Mouse (Mus musculus): ENCODE measurements around the gene Snrnp25. TPM values are rescaled to one million over a fixed set of nuclear protein-coding genes. Genes with fewer than 3 reads are reported as not detected.

The Snrnp25 gene
- polyA plus RNA-seq, 1 experiment from 2014 or later = 49.5 TPM

GRCm38 (mm10) chr11:32187256-32187655 is 18.0 kb upstream of the Snrnp25 start:
- Histone ChIP-seq H3K9me3 (ENCODE audit: control insufficient read depth, low read length) (no peaks in the 10 kb centered on the region), H3K4me3 (ENCODE audit: control insufficient read depth in 1 of 2, insufficient read depth in 1 of 2, low read depth in 1 of 2, low read length in 2 of 2) (no peak overlapping the region), H3K9ac (ENCODE audit: low read length) (no peak overlapping the region), H3K4me2 (ENCODE audit: low read length) (no peak overlapping the region), H3K27me3 (ENCODE audit: control insufficient read depth, insufficient read depth, low read length) (no peaks in the 10 kb centered on the region), H3K4me1 (ENCODE audit: control insufficient read depth in 2 of 2, insufficient read depth in 2 of 2, low read length in 2 of 2) (peaks cover 6% of the 10 kb centered on the region in 2 experiments; a peak in 3 of 4 replicates), H3K36me3 (ENCODE audit: control insufficient read depth, insufficient read depth, low read length) (no peaks in the 10 kb centered on the region), H3K27ac (replicated peaks in 1 of 2; ENCODE audit: control insufficient read depth in 1 of 2, insufficient read depth in 1 of 2, low read depth in 2 of 2, low read length in 2 of 2) (no peak overlapping the region)
- no peak for ATAC-seq (ENCODE audit: insufficient number of reproducible peaks, insufficient read depth, low FRiP score, low read depth)
- WGBS = 86% methylated on average over 4 of the region's 4 CpGs

- Histone ChIP-seq H3K27ac (replicated peaks in 1 of 2; ENCODE audit: control insufficient read depth in 1 of 2, insufficient read depth in 1 of 2, low read depth in 2 of 2, low read length in 2 of 2) (no peak overlapping the region), H3K4me3 (ENCODE audit: control insufficient read depth in 1 of 2, insufficient read depth in 1 of 2, low read depth in 1 of 2, low read length in 2 of 2) (no peak overlapping the region), H3K36me3 (ENCODE audit: control insufficient read depth, insufficient read depth, low read length) (no peaks in the 10 kb centered on the region), H3K4me2 (ENCODE audit: low read length) (no peak overlapping the region), H3K4me1 (ENCODE audit: control insufficient read depth in 2 of 2, insufficient read depth in 2 of 2, low read length in 2 of 2) (peaks cover 6% of the 10 kb centered on the region in 2 experiments; a peak in 3 of 4 replicates), H3K9ac (ENCODE audit: low read length) (no peak overlapping the region), H3K27me3 (ENCODE audit: control insufficient read depth, insufficient read depth, low read length) (no peaks in the 10 kb centered on the region), H3K9me3 (ENCODE audit: control insufficient read depth, low read length) (no peaks in the 10 kb centered on the region)
- 81% methylated on average over 12 of the region's 12 CpGs for WGBS
- no peak for ATAC-seq (ENCODE audit: insufficient number of reproducible peaks, insufficient read depth, low FRiP score, low read depth)
Measured at GRCm38 (mm10) chr11:32188881-32189280, 16.3 kb upstream of the Snrnp25 start.

- no peak for ATAC-seq (ENCODE audit: insufficient number of reproducible peaks, insufficient read depth, low FRiP score, low read depth)
- Histone ChIP-seq H3K9me3 (ENCODE audit: control insufficient read depth, low read length) (no peaks in the 10 kb centered on the region), H3K9ac (ENCODE audit: low read length) (no peak overlapping the region), H3K4me1 (ENCODE audit: control insufficient read depth in 2 of 2, insufficient read depth in 2 of 2, low read length in 2 of 2) (peaks cover 6% of the 10 kb centered on the region in 2 experiments; a peak in 3 of 4 replicates), H3K4me2 (ENCODE audit: low read length) (no peak overlapping the region), H3K36me3 (ENCODE audit: control insufficient read depth, insufficient read depth, low read length) (no peaks in the 10 kb centered on the region), H3K27ac (replicated peaks in 1 of 2; ENCODE audit: control insufficient read depth in 1 of 2, insufficient read depth in 1 of 2, low read depth in 2 of 2, low read length in 2 of 2) (no peak overlapping the region), H3K27me3 (ENCODE audit: control insufficient read depth, insufficient read depth, low read length) (no peaks in the 10 kb centered on the region; the same call in 1 of the 2 replicates), H3K4me3 (ENCODE audit: control insufficient read depth in 1 of 2, insufficient read depth in 1 of 2, low read depth in 1 of 2, low read length in 2 of 2) (no peak overlapping the region)
- 73% methylated on average over 5 of the region's 5 CpGs for WGBS
Measured at GRCm38 (mm10) chr11:32189434-32189833, 15.8 kb upstream of the Snrnp25 start.

GRCm38 (mm10) chr11:32190119-32190518 is 15.1 kb upstream of the Snrnp25 start:
- H3K4me1 ChIP-seq (ENCODE audit: control insufficient read depth in 2 of 2, insufficient read depth in 2 of 2, low read length in 2 of 2) = peaks cover 6% of the 10 kb centered on the region in 2 experiments; a peak in 3 of 4 replicates
- H3K27ac ChIP-seq (replicated peaks in 1 of 2; ENCODE audit: control insufficient read depth in 1 of 2, insufficient read depth in 1 of 2, low read depth in 2 of 2, low read length in 2 of 2) = no peak overlapping the region
- no peaks in the 10 kb centered on the region for H3K36me3 ChIP-seq (ENCODE audit: control insufficient read depth, insufficient read depth, low read length)
- H3K4me2 ChIP-seq (ENCODE audit: low read length) = no peak overlapping the region
- H3K9me3 ChIP-seq (ENCODE audit: control insufficient read depth, low read length) = no peaks in the 10 kb centered on the region
- ATAC-seq (ENCODE audit: insufficient number of reproducible peaks, insufficient read depth, low FRiP score, low read depth) = no peak
- no peak overlapping the region for H3K9ac ChIP-seq (ENCODE audit: low read length)
- H3K4me3 ChIP-seq (ENCODE audit: control insufficient read depth in 1 of 2, insufficient read depth in 1 of 2, low read depth in 1 of 2, low read length in 2 of 2) = no peak overlapping the region
- WGBS = 74% methylated on average over 9 of the region's 9 CpGs
- H3K27me3 ChIP-seq (ENCODE audit: control insufficient read depth, insufficient read depth, low read length) = no peaks in the 10 kb centered on the region; the same call in 1 of the 2 replicates

GRCm38 (mm10) chr11:32190603-32191110 is 14.6 kb upstream of the Snrnp25 start:
- 70% methylated on average over 13 of the region's 13 CpGs for WGBS
- peaks cover 6% of the 10 kb centered on the region in 2 experiments; a peak in 3 of 4 replicates for H3K4me1 ChIP-seq (ENCODE audit: control insufficient read depth in 2 of 2, insufficient read depth in 2 of 2, low read length in 2 of 2)
- no peaks in the 10 kb centered on the region for H3K36me3 ChIP-seq (ENCODE audit: control insufficient read depth, insufficient read depth, low read length)
- no peak for ATAC-seq (ENCODE audit: insufficient number of reproducible peaks, insufficient read depth, low FRiP score, low read depth)
- H3K4me3 ChIP-seq (ENCODE audit: control insufficient read depth in 1 of 2, insufficient read depth in 1 of 2, low read depth in 1 of 2, low read length in 2 of 2) = no peak overlapping the region
- no peak overlapping the region for H3K4me2 ChIP-seq (ENCODE audit: low read length)
- H3K27ac ChIP-seq (replicated peaks in 1 of 2; ENCODE audit: control insufficient read depth in 1 of 2, insufficient read depth in 1 of 2, low read depth in 2 of 2, low read length in 2 of 2) = no peak overlapping the region
- no peaks in the 10 kb centered on the region; the same call in 1 of the 2 replicates for H3K27me3 ChIP-seq (ENCODE audit: control insufficient read depth, insufficient read depth, low read length)
- no peak overlapping the region for H3K9ac ChIP-seq (ENCODE audit: low read length)
- H3K9me3 ChIP-seq (ENCODE audit: control insufficient read depth, low read length) = no peaks in the 10 kb centered on the region

- H3K9ac ChIP-seq (ENCODE audit: low read length) = no peak overlapping the region
- no peaks in the 10 kb centered on the region for H3K36me3 ChIP-seq (ENCODE audit: control insufficient read depth, insufficient read depth, low read length)
- 87% methylated on average over 10 of the region's 10 CpGs for WGBS
- H3K9me3 ChIP-seq (ENCODE audit: control insufficient read depth, low read length) = no peaks in the 10 kb centered on the region
- H3K27ac ChIP-seq (replicated peaks in 1 of 2; ENCODE audit: control insufficient read depth in 1 of 2, insufficient read depth in 1 of 2, low read depth in 2 of 2, low read length in 2 of 2) = no peak overlapping the region
- no peak overlapping the region for H3K4me2 ChIP-seq (ENCODE audit: low read length)
- H3K4me3 ChIP-seq (ENCODE audit: control insufficient read depth in 1 of 2, insufficient read depth in 1 of 2, low read depth in 1 of 2, low read length in 2 of 2) = no peak overlapping the region
- no peaks in the 10 kb centered on the region; the same call in 1 of the 2 replicates for H3K27me3 ChIP-seq (ENCODE audit: control insufficient read depth, insufficient read depth, low read length)
- peaks cover 6% of the 10 kb centered on the region in 2 experiments; a peak in 3 of 4 replicates for H3K4me1 ChIP-seq (ENCODE audit: control insufficient read depth in 2 of 2, insufficient read depth in 2 of 2, low read length in 2 of 2)
- ATAC-seq (ENCODE audit: insufficient number of reproducible peaks, insufficient read depth, low FRiP score, low read depth) = no peak
Measured at GRCm38 (mm10) chr11:32193156-32193555, 12.1 kb upstream of the Snrnp25 start.

- WGBS = 69% methylated on average over 10 of the region's 10 CpGs
- H3K4me2 ChIP-seq (ENCODE audit: low read length) = no peak overlapping the region
- ATAC-seq (ENCODE audit: insufficient number of reproducible peaks, insufficient read depth, low FRiP score, low read depth) = no peak
Measured at GRCm38 (mm10) chr11:32194086-32194485, 11.1 kb upstream of the Snrnp25 start.

GRCm38 (mm10) chr11:32194626-32195025 is 10.6 kb upstream of the Snrnp25 start:
- no peak overlapping the region for H3K27ac ChIP-seq (replicated peaks in 1 of 2; ENCODE audit: control insufficient read depth in 1 of 2, insufficient read depth in 1 of 2, low read depth in 2 of 2, low read length in 2 of 2)
- H3K27me3 ChIP-seq (ENCODE audit: control insufficient read depth, insufficient read depth, low read length) = no peaks in the 10 kb centered on the region; the same call in 1 of the 2 replicates
- ATAC-seq (ENCODE audit: insufficient number of reproducible peaks, insufficient read depth, low FRiP score, low read depth) = no peak
- H3K9me3 ChIP-seq (ENCODE audit: control insufficient read depth, low read length) = no peaks in the 10 kb centered on the region
- no peak overlapping the region for H3K4me3 ChIP-seq (ENCODE audit: control insufficient read depth in 1 of 2, insufficient read depth in 1 of 2, low read depth in 1 of 2, low read length in 2 of 2)
- no peaks in the 10 kb centered on the region for H3K36me3 ChIP-seq (ENCODE audit: control insufficient read depth, insufficient read depth, low read length)
- H3K9ac ChIP-seq (ENCODE audit: low read length) = no peak overlapping the region
- H3K4me1 ChIP-seq (ENCODE audit: control insufficient read depth in 2 of 2, insufficient read depth in 2 of 2, low read length in 2 of 2) = peaks cover 6% of the 10 kb centered on the region in 2 experiments; a peak in 3 of 4 replicates
- H3K4me2 ChIP-seq (ENCODE audit: low read length) = no peak overlapping the region
- whole genome bisulfite sequencing = 83% methylated on average over 5 of the region's 5 CpGs

More at GRCm38 (mm10) chr11:32194086-32194485, 11.1 kb upstream of the Snrnp25 start:
- no peak overlapping the region for H3K27ac ChIP-seq (replicated peaks in 1 of 2; ENCODE audit: control insufficient read depth in 1 of 2, insufficient read depth in 1 of 2, low read depth in 2 of 2, low read length in 2 of 2)
- no peaks in the 10 kb centered on the region for H3K9me3 ChIP-seq (ENCODE audit: control insufficient read depth, low read length)
- peaks cover 6% of the 10 kb centered on the region in 2 experiments; a peak in 3 of 4 replicates for H3K4me1 ChIP-seq (ENCODE audit: control insufficient read depth in 2 of 2, insufficient read depth in 2 of 2, low read length in 2 of 2)
- H3K4me3 ChIP-seq (ENCODE audit: control insufficient read depth in 1 of 2, insufficient read depth in 1 of 2, low read depth in 1 of 2, low read length in 2 of 2) = no peak overlapping the region
- H3K9ac ChIP-seq (ENCODE audit: low read length) = no peak overlapping the region
- no peaks in the 10 kb centered on the region; the same call in 1 of the 2 replicates for H3K27me3 ChIP-seq (ENCODE audit: control insufficient read depth, insufficient read depth, low read length)
- H3K36me3 ChIP-seq (ENCODE audit: control insufficient read depth, insufficient read depth, low read length) = no peaks in the 10 kb centered on the region

Measured in heart, embryonic 14.5 days (tissue).